Mouse (Mus musculus): ENCODE data around the gene Rpl13.

The Rpl13 gene

GRCm38 (mm10) chr8:123108010-123108409 is 5.9 kb downstream of the Rpl13 start:
- DNase-seq: no peak

GRCm38 (mm10) chr8:123108953-123109352 is 6.8 kb downstream of the Rpl13 start:
- no peak for DNase-seq

- DNase-seq: peak; percentile 54 to 66
Measured at GRCm38 (mm10) chr8:123110649-123111048, 8.5 kb downstream of the Rpl13 start.

GRCm38 (mm10) chr8:123112892-123113291 is 10.7 kb downstream of the Rpl13 start:
- DNase-seq: peak in 1 of 2 experiments; percentile 59

GRCm38 (mm10) chr8:123113908-123114469 is 11.8 kb downstream of the Rpl13 start:
- no peak for DNase-seq

GRCm38 (mm10) chr8:123114644-123115043 is 12.5 kb downstream of the Rpl13 start:
- DNase-seq: no peak

GRCm38 (mm10) chr8:123117127-123117731 is 15.1 kb downstream of the Rpl13 start, which contains the start of gene Cpne7:
Cpne7 (plus strand) TSS chr8:123117374.
- DNase-seq: no peak

- DNase-seq: no peak
Measured at GRCm38 (mm10) chr8:123117744-123118143, 15.6 kb downstream of the Rpl13 start.

GRCm38 (mm10) chr8:123122059-123122458 is 19.9 kb downstream of the Rpl13 start:
- no peak for DNase-seq

- no peak for DNase-seq
Measured at GRCm38 (mm10) chr8:123122670-123123069, 20.5 kb downstream of the Rpl13 start.

- peak; percentile 70 to 81 for DNase-seq
Measured at GRCm38 (mm10) chr8:123126193-123126816, 24.2 kb downstream of the Rpl13 start.

GRCm38 (mm10) chr8:123131041-123131440 is 28.9 kb downstream of the Rpl13 start:
- no peak for DNase-seq

GRCm38 (mm10) chr8:123132953-123133352 is 30.8 kb downstream of the Rpl13 start:
- DNase-seq: no peak

GRCm38 (mm10) chr8:123134149-123134713 is 32.1 kb downstream of the Rpl13 start:
- DNase-seq: no peak

- DNase-seq: no peak
Measured at GRCm38 (mm10) chr8:123135406-123135805, 33.3 kb downstream of the Rpl13 start.

GRCm38 (mm10) chr8:123135806-123136205 is 33.7 kb downstream of the Rpl13 start:
- no peak for DNase-seq

- DNase-seq: no peak
Measured at GRCm38 (mm10) chr8:123136287-123136686, 34.1 kb downstream of the Rpl13 start.

GRCm38 (mm10) chr8:123137645-123138077 is 35.5 kb downstream of the Rpl13 start:
- peak; percentile 52 to 75 for DNase-seq

GRCm38 (mm10) chr8:123138741-123139140 is 36.6 kb downstream of the Rpl13 start:
- DNase-seq: no peak

GRCm38 (mm10) chr8:123141741-123142462 is 39.8 kb downstream of the Rpl13 start:
- peak; percentile 83 to 87 for DNase-seq

GRCm38 (mm10) chr8:123145279-123145678 is 43.1 kb downstream of the Rpl13 start:
- DNase-seq: peak; percentile 60 to 65

GRCm38 (mm10) chr8:123146390-123146789 is 44.2 kb downstream of the Rpl13 start:
- peak in 1 of 2 experiments; percentile 63 for DNase-seq

- peak; percentile 60 to 74 for DNase-seq
Measured at GRCm38 (mm10) chr8:123150737-123151171, 48.6 kb downstream of the Rpl13 start.

Data from lung, postnatal 4 days (tissue).